Mouse (Mus musculus): ENCODE data around the gene Fbxl2. TPM values are rescaled to one million over a fixed set of nuclear protein-coding genes. Genes with fewer than 3 reads are reported as not detected.

Gene Fbxl2
- polyA plus RNA-seq, 1 experiment from 2014 or later, result 8.7 TPM

DNA sequence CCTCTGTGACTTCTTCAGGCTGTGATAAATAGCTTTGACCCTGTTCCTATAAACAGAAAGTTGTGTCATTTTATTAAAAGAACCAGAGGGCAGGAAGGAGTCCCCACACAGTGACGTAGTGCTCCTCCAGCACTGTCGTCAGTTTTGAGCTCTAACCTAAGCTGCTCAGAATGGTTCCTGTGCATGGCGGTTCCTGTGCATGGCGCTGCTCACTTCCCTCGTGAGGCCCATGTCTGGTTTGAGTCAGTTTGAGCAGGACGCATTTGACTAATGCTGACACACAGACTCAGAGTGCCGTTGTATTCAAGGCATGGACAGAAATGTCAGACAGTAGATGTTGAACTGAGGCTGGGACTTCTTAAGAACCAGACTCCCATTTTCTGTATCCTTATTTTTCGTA is 74.4 kb downstream of the Fbxl2 start:
- no peak overlapping the region for H3K4me3 ChIP-seq (ENCODE audit: low read depth, low read length)
- ATAC-seq (ENCODE audit: low FRiP score) (no peak), DNase-seq (ENCODE audit: low spot score) (no peak)
- H3K9ac ChIP-seq (ENCODE audit: low read depth, low read length), result no peak overlapping the region
- 85% methylated on average over 8 of the region's 8 CpGs for WGBS
- no peaks in the 10 kb centered on the region for H3K9me3 ChIP-seq (ENCODE audit: control insufficient read depth, low read length)
- no peak overlapping the region for H3K27ac ChIP-seq (ENCODE audit: low read depth, low read length)
- no peaks in the 10 kb centered on the region for H3K4me1 ChIP-seq (replicated peaks; ENCODE audit: control insufficient read depth, insufficient read depth, low read length)
- no peaks in the 10 kb centered on the region for H3K27me3 ChIP-seq (ENCODE audit: control insufficient read depth, insufficient read depth, low read length)
- H3K36me3 ChIP-seq (ENCODE audit: control insufficient read depth, insufficient read depth, low read length), result peaks cover 18% of the 10 kb centered on the region
- no peak overlapping the region for H3K4me2 ChIP-seq (replicated peaks; ENCODE audit: low read depth, low read length)

- Histone ChIP-seq H3K27ac (ENCODE audit: low read depth, low read length) (no peak overlapping the region), H3K9ac (ENCODE audit: low read depth, low read length) (no peak overlapping the region), H3K36me3 (ENCODE audit: control insufficient read depth, insufficient read depth, low read length) (peaks cover 9% of the 10 kb centered on the region; the same call in 1 of the 2 replicates), H3K4me2 (replicated peaks; ENCODE audit: low read depth, low read length) (no peak overlapping the region), H3K9me3 (ENCODE audit: control insufficient read depth, low read length) (no peaks in the 10 kb centered on the region), H3K27me3 (ENCODE audit: control insufficient read depth, insufficient read depth, low read length) (no peaks in the 10 kb centered on the region), H3K4me3 (ENCODE audit: low read depth, low read length) (no peak overlapping the region), H3K4me1 (replicated peaks; ENCODE audit: control insufficient read depth, insufficient read depth, low read length) (no peaks in the 10 kb centered on the region)
- ATAC-seq (ENCODE audit: low FRiP score) (no peak), DNase-seq (ENCODE audit: low spot score) (no peak)
- 93% methylated on average over 14 of the region's 14 CpGs for WGBS
These were observed 76.0 kb downstream of the Fbxl2 start for GRCm38 (mm10) chr9:113970041-113970440.

DNA sequence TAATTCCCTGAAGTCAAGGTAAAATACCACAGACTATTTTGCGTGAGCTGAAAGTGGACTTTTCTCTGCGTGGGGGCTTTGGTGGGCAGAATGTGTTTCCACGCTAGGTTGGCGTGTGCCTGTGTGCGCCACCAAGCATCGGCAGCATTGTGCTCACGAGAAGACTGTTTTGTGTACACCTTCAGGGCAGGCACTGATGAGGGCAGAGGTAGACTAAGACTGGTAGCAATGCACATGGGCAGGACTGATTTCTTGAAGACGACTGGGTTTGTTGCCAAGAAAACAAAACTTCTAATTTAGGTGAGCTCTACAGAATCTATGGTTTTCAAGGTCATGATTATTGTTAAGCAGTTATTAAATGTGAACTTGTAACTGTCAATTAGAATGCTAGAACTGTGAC is 76.6 kb downstream of the Fbxl2 start:
- Histone ChIP-seq H3K4me1 (replicated peaks; ENCODE audit: control insufficient read depth, insufficient read depth, low read length) (no peaks in the 10 kb centered on the region), H3K9me3 (ENCODE audit: control insufficient read depth, low read length) (no peaks in the 10 kb centered on the region), H3K27me3 (ENCODE audit: control insufficient read depth, insufficient read depth, low read length) (no peaks in the 10 kb centered on the region), H3K36me3 (ENCODE audit: control insufficient read depth, insufficient read depth, low read length) (peaks cover 9% of the 10 kb centered on the region; the same call in 1 of the 2 replicates), H3K27ac (ENCODE audit: low read depth, low read length) (no peak overlapping the region), H3K9ac (ENCODE audit: low read depth, low read length) (no peak overlapping the region), H3K4me2 (replicated peaks; ENCODE audit: low read depth, low read length) (no peak overlapping the region), H3K4me3 (ENCODE audit: low read depth, low read length) (no peak overlapping the region)
- 96% methylated on average over 8 of the region's 8 CpGs for WGBS
- ATAC-seq (ENCODE audit: low FRiP score), result no peak
- no peak for DNase-seq (ENCODE audit: low spot score)

DNA sequence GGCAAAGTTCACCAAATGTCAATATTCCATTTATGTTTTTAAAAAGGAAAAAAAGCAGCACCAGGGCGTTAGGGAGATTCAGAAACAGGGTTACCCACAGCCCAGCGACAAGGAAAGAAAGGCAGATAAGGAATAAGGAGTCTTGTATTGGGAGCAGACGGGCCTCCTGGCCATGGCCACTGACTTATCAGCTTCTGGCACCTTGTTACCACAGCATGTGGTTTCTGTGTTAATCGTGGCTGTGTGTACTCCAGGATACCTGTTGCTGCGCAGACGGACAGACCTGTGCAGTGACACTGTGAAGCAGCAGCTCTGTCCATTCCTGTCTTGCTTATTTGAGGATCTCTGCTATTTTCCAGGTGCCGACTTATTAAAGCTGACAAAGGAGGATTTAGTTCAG is 77.0 kb downstream of the Fbxl2 start:
- H3K36me3 ChIP-seq (ENCODE audit: control insufficient read depth, insufficient read depth, low read length), result peaks cover 9% of the 10 kb centered on the region; the same call in 1 of the 2 replicates

GRCm38 (mm10) chr9:113966838-113967237 is 79.2 kb downstream of the Fbxl2 start:
- Histone ChIP-seq H3K4me1 (replicated peaks; ENCODE audit: control insufficient read depth, insufficient read depth, low read length) (no peaks in the 10 kb centered on the region), H3K9ac (ENCODE audit: low read depth, low read length) (no peak overlapping the region), H3K4me3 (ENCODE audit: low read depth, low read length) (no peak overlapping the region), H3K36me3 (ENCODE audit: control insufficient read depth, insufficient read depth, low read length) (peaks cover 9% of the 10 kb centered on the region), H3K9me3 (ENCODE audit: control insufficient read depth, low read length) (no peaks in the 10 kb centered on the region), H3K27ac (ENCODE audit: low read depth, low read length) (no peak overlapping the region), H3K27me3 (ENCODE audit: control insufficient read depth, insufficient read depth, low read length) (no peaks in the 10 kb centered on the region), H3K4me2 (replicated peaks; ENCODE audit: low read depth, low read length) (no peak overlapping the region)
- WGBS, result 96% methylated on average over 4 of the region's 4 CpGs
- DNase-seq (ENCODE audit: low spot score), result no peak
- ATAC-seq (ENCODE audit: low FRiP score), result no peak

More for the DNA sequence above, 77.0 kb downstream of the Fbxl2 start:
- H3K27me3 ChIP-seq (ENCODE audit: control insufficient read depth, insufficient read depth, low read length), result no peaks in the 10 kb centered on the region
- H3K4me1 ChIP-seq (replicated peaks; ENCODE audit: control insufficient read depth, insufficient read depth, low read length), result no peaks in the 10 kb centered on the region
- WGBS, result 94% methylated on average over 7 of the region's 7 CpGs
- ATAC-seq (ENCODE audit: low FRiP score), result no peak
- H3K9me3 ChIP-seq (ENCODE audit: control insufficient read depth, low read length), result no peaks in the 10 kb centered on the region
- no peak overlapping the region for H3K4me3 ChIP-seq (ENCODE audit: low read depth, low read length)
- no peak for DNase-seq (ENCODE audit: low spot score)
- H3K27ac ChIP-seq (ENCODE audit: low read depth, low read length), result no peak overlapping the region
- H3K4me2 ChIP-seq (replicated peaks; ENCODE audit: low read depth, low read length), result no peak overlapping the region
- H3K9ac ChIP-seq (ENCODE audit: low read depth, low read length), result no peak overlapping the region

GRCm38 (mm10) chr9:113964415-113964814 is 81.6 kb downstream of the Fbxl2 start:
- H3K9me3 ChIP-seq (ENCODE audit: control insufficient read depth, low read length), result no peaks in the 10 kb centered on the region
- no peak for ATAC-seq (ENCODE audit: low FRiP score)
- H3K27me3 ChIP-seq (ENCODE audit: control insufficient read depth, insufficient read depth, low read length), result no peaks in the 10 kb centered on the region
- H3K4me1 ChIP-seq (replicated peaks; ENCODE audit: control insufficient read depth, insufficient read depth, low read length), result no peaks in the 10 kb centered on the region
- H3K4me2 ChIP-seq (replicated peaks; ENCODE audit: low read depth, low read length), result no peak overlapping the region
- H3K9ac ChIP-seq (ENCODE audit: low read depth, low read length), result no peak overlapping the region
- WGBS, result 96% methylated on average over 8 of the region's 8 CpGs
- H3K36me3 ChIP-seq (ENCODE audit: control insufficient read depth, insufficient read depth, low read length), result peaks cover 8% of the 10 kb centered on the region
- H3K4me3 ChIP-seq (ENCODE audit: low read depth, low read length), result no peak overlapping the region
- no peak for DNase-seq (ENCODE audit: low spot score)
- H3K27ac ChIP-seq (ENCODE audit: low read depth, low read length), result no peak overlapping the region

DNA sequence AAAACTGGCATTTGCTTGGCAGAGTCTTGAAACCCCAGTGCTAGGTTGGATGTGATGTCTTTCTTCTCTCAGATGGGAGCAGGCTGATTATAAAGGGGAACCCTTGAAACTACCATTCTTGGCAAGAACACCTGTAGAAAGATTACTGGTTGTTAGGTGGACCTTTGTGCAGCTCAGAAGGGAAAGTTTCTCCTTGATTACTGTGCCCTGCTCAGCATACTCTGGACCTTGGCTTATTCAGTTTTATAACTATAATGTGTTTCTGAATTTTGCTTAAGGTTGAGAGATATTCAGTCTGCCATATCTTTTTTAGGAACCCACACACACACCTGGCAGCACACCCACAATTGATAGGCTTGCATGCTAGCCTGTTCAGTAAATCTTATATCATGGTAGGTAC is 82.3 kb downstream of the Fbxl2 start:
- Histone ChIP-seq H3K27me3 (ENCODE audit: control insufficient read depth, insufficient read depth, low read length) (no peaks in the 10 kb centered on the region), H3K4me1 (replicated peaks; ENCODE audit: control insufficient read depth, insufficient read depth, low read length) (no peaks in the 10 kb centered on the region), H3K9me3 (ENCODE audit: control insufficient read depth, low read length) (no peaks in the 10 kb centered on the region), H3K4me2 (replicated peaks; ENCODE audit: low read depth, low read length) (no peak overlapping the region), H3K4me3 (ENCODE audit: low read depth, low read length) (no peak overlapping the region), H3K27ac (ENCODE audit: low read depth, low read length) (no peak overlapping the region), H3K36me3 (ENCODE audit: control insufficient read depth, insufficient read depth, low read length) (peaks cover 7% of the 10 kb centered on the region), H3K9ac (ENCODE audit: low read depth, low read length) (no peak overlapping the region)
- ATAC-seq (ENCODE audit: low FRiP score) (no peak), DNase-seq (ENCODE audit: low spot score) (no peak)

- no peak for DNase-seq (ENCODE audit: low spot score)
- 98% methylated on average over 4 of the region's 4 CpGs for WGBS
- no peak for ATAC-seq (ENCODE audit: low FRiP score)
- no peak overlapping the region for H3K27ac ChIP-seq (ENCODE audit: low read depth, low read length)
- H3K36me3 ChIP-seq (ENCODE audit: control insufficient read depth, insufficient read depth, low read length), result peaks cover 7% of the 10 kb centered on the region
- no peaks in the 10 kb centered on the region for H3K27me3 ChIP-seq (ENCODE audit: control insufficient read depth, insufficient read depth, low read length)
- H3K4me3 ChIP-seq (ENCODE audit: low read depth, low read length), result no peak overlapping the region
- H3K9ac ChIP-seq (ENCODE audit: low read depth, low read length), result no peak overlapping the region
- no peaks in the 10 kb centered on the region for H3K9me3 ChIP-seq (ENCODE audit: control insufficient read depth, low read length)
- H3K4me2 ChIP-seq (replicated peaks; ENCODE audit: low read depth, low read length), result no peak overlapping the region
- no peaks in the 10 kb centered on the region for H3K4me1 ChIP-seq (replicated peaks; ENCODE audit: control insufficient read depth, insufficient read depth, low read length)
These were observed 88.2 kb downstream of the Fbxl2 start for GRCm38 (mm10) chr9:113957777-113958176.

GRCm38 (mm10) chr9:113947216-113947615 is 98.8 kb downstream of the Fbxl2 start:
- Histone ChIP-seq H3K9me3 (ENCODE audit: control insufficient read depth, low read length) (no peaks in the 10 kb centered on the region), H3K36me3 (ENCODE audit: control insufficient read depth, insufficient read depth, low read length) (no peaks in the 10 kb centered on the region), H3K4me2 (replicated peaks; ENCODE audit: low read depth, low read length) (no peak overlapping the region), H3K27ac (ENCODE audit: low read depth, low read length) (no peak overlapping the region), H3K4me3 (ENCODE audit: low read depth, low read length) (no peak overlapping the region), H3K4me1 (replicated peaks; ENCODE audit: control insufficient read depth, insufficient read depth, low read length) (no peaks in the 10 kb centered on the region), H3K27me3 (ENCODE audit: control insufficient read depth, insufficient read depth, low read length) (no peaks in the 10 kb centered on the region), H3K9ac (ENCODE audit: low read depth, low read length) (no peak overlapping the region)
- no peak for DNase-seq (ENCODE audit: low spot score)
- WGBS, result 95% methylated on average over 1 of the region's 1 CpGs
- ATAC-seq (ENCODE audit: low FRiP score), result no peak

Data from hindbrain, embryonic 11.5 days (tissue).